Mouse (Mus musculus) small intestine, adult 2 months (tissue): ENCODE results near the gene Zfp36l1. TPM values are rescaled to one million over a fixed set of nuclear protein-coding genes. Genes with fewer than 3 reads are reported as not detected.

Source experiments
- H3K27ac ChIP-seq: fragments of 200-500 bp; 2 replicates; pipeline ENCODE4 v1.5.1; 2012; ENCODE audit warnings: low read depth, low read length, control low read depth, inconsistent platforms; ENCODE audit not compliant: insufficient read depth
- H3K27me3 ChIP-seq: fragments of 200-500 bp; 2 replicates; pipeline ENCODE4 v1.6.1; 2012; ENCODE audit warnings: mild to moderate bottlenecking, moderate library complexity, low read length, inconsistent platforms; ENCODE audit not compliant: control insufficient read depth, insufficient read depth
- H3K36me3 ChIP-seq: fragments of 200-500 bp; 2 replicates; pipeline ENCODE4 v1.6.1; 2012; ENCODE audit warnings: mild to moderate bottlenecking, low read length, control low read depth, inconsistent platforms; ENCODE audit not compliant: control insufficient read depth, insufficient read depth
- H3K4me1 ChIP-seq: fragments of 200-500 bp; 2 replicates; pipeline ENCODE4 v1.6.1; 2012; ENCODE audit warnings: low read length, inconsistent platforms, mixed read lengths; ENCODE audit not compliant: control insufficient read depth, insufficient read depth, insufficient read length
- H3K4me3 ChIP-seq: fragments of 200-500 bp; 2 replicates; pipeline ENCODE4 v1.5.1; 2012; ENCODE audit warnings: low read depth, mild to moderate bottlenecking, control low read depth, inconsistent platforms, low read length, moderate library complexity
- CTCF ChIP-seq: fragments of 200-500 bp; IDR thresholded peaks from 2 replicates; pipeline ENCODE4 v1.5.1; 2012; ENCODE audit warnings: low read depth, mild to moderate bottlenecking, control low read depth, inconsistent platforms, low read length, moderate library complexity, mixed read lengths; ENCODE audit not compliant: insufficient replicate concordance, insufficient read length; ENCODE audit errors: extremely low read depth
- POLR2A ChIP-seq: fragments of 200-500 bp; IDR thresholded peaks from 2 replicates; pipeline ENCODE4 v1.6.1; 2012; ENCODE audit warnings: low read depth, mild to moderate bottlenecking, control low read depth, inconsistent platforms, low read length, moderate library complexity
- WGBS: fragments of 180-500 bp; shearing (Covaris S2); methylation state at CpG from one replicate; pipeline ENCODE4 v1.1.7; 2018; 5-methylcytosine and 5-hydroxymethylcytosine counted together
- polyA plus RNA-seq: library from polyadenylated mRNA; depleted of rRNA; stranded (reverse); fragments of >200 nt; gene quantifications from 2 replicates; pipeline ENCODE4 v1.2.3, GENCODE M21; 2012

Zfp36l1 gene
- polyA plus RNA-seq, 1 experiment = 118 TPM

GRCm38 (mm10) chr12:80137246-80137645 lies 24.4 kb upstream of the Zfp36l1 start:
- no peaks in the 10 kb centered on the region for H3K27me3 ChIP-seq
- no peaks in the 10 kb centered on the region for H3K36me3 ChIP-seq
- no peak overlapping the region for H3K27ac ChIP-seq
- TF ChIP-seq CTCF (no peak), POLR2A (no peak)
- no peak overlapping the region for H3K4me3 ChIP-seq
- H3K4me1 ChIP-seq = no peaks in the 10 kb centered on the region
- 81% methylated on average over 6 of the region's 6 CpGs for WGBS

- Histone ChIP-seq H3K27ac (no peak overlapping the region), H3K4me1 (peaks cover 5% of the 10 kb centered on the region; the same call in 1 of the 2 replicates), H3K4me3 (no peak overlapping the region), H3K36me3 (no peaks in the 10 kb centered on the region), H3K27me3 (no peaks in the 10 kb centered on the region)
- WGBS = 90% methylated on average over 12 of the region's 12 CpGs
- TF ChIP-seq POLR2A = no peak
- no peak for TF ChIP-seq CTCF
Observed at GRCm38 (mm10) chr12:80136264-80136930, 23.6 kb upstream of the Zfp36l1 start.

GRCm38 (mm10) chr12:80135173-80135572 lies 22.4 kb upstream of the Zfp36l1 start:
- Histone ChIP-seq H3K4me1 (peaks cover 11% of the 10 kb centered on the region), H3K4me3 (no peak overlapping the region), H3K27me3 (no peaks in the 10 kb centered on the region), H3K27ac (no peak overlapping the region), H3K36me3 (no peaks in the 10 kb centered on the region)
- WGBS = 87% methylated on average over 8 of the region's 8 CpGs
- no peak for TF ChIP-seq POLR2A
- no peak for TF ChIP-seq CTCF

- no peak for TF ChIP-seq POLR2A
- Histone ChIP-seq H3K27ac (peak overlapping the region; percentile 97; the same call in 1 of the 2 replicates), H3K4me1 (peaks cover 21% of the 10 kb centered on the region), H3K4me3 (peak overlapping the region; percentile 74), H3K27me3 (no peaks in the 10 kb centered on the region), H3K36me3 (no peaks in the 10 kb centered on the region)
- 54% methylated on average over 9 of the region's 9 CpGs for WGBS
Observed at GRCm38 (mm10) chr12:80133011-80133545, 20.3 kb upstream of the Zfp36l1 start.

- Histone ChIP-seq H3K4me1 (peaks cover 25% of the 10 kb centered on the region), H3K27me3 (no peaks in the 10 kb centered on the region), H3K36me3 (no peaks in the 10 kb centered on the region), H3K27ac (peak overlapping the region; percentile 97), H3K4me3 (peak overlapping the region; percentile 74)
- peak; percentile 95 for TF ChIP-seq CTCF
- peak; percentile 67; the same call in 1 of the 2 replicates for TF ChIP-seq POLR2A
- WGBS = under 1% methylated on average over 66 of the region's 66 CpGs
Observed at GRCm38 (mm10) chr12:80132250-80133003, 19.6 kb upstream of the Zfp36l1 start.

- peak overlapping the region; percentile 74 for H3K4me3 ChIP-seq
- peak overlapping the region; percentile 97 for H3K27ac ChIP-seq
- TF ChIP-seq POLR2A (no peak), CTCF (no peak)
- no peaks in the 10 kb centered on the region for H3K27me3 ChIP-seq
- no peaks in the 10 kb centered on the region for H3K36me3 ChIP-seq
- WGBS = 33% methylated on average over 17 of the region's 17 CpGs
- peaks cover 28% of the 10 kb centered on the region for H3K4me1 ChIP-seq
Observed at GRCm38 (mm10) chr12:80131359-80132249, 18.8 kb upstream of the Zfp36l1 start.
